Mouse (Mus musculus) c-Kit-positive CD71-negative TER-119-negative erythroid progenitor cells, embryonic 14.5 days (primary cell): ENCODE results near the gene Podnl1.

Experiments used
- DNase-seq: peaks from one replicate; pipeline ENCODE4 v3.0.0-alpha.2; 2013; ENCODE audit warnings: low read depth

The Podnl1 gene

GRCm38 (mm10) chr8:84125656-84126055 is at the start of gene Podnl1:
Gene Podnl1, plus strand, starts transcription at chr8:84125989.
- DNase-seq: no peak

- DNase-seq: no peak
Observed at GRCm38 (mm10) chr8:84076412-84076811, 49.4 kb upstream of the Podnl1 start.

GRCm38 (mm10) chr8:84076849-84077248 is 48.9 kb upstream of the Podnl1 start:
- no peak for DNase-seq

- no peak for DNase-seq
Observed at GRCm38 (mm10) chr8:84079206-84079605, 46.6 kb upstream of the Podnl1 start.

DNA sequence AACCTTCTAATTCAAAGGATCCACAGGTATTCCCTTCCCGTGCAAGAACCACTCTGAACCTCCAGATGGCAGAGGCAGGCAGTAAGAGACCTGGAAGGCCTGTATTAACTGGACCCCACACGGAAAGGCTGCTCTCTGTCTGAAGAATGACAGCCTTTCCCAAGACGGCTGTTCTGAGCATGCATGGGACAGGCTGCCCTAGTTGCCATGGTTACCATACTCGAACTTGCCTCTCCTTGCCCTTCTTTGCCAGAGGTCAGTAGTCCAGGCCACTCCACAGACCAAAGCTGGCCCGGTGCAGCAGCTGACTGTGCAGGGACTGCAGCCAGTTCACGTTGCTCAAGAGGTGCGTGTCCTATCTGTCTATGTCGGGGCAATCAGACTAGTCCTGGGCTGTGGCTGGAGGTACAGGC is 42.0 kb upstream of the Podnl1 start:
- no peak for DNase-seq

DNA sequence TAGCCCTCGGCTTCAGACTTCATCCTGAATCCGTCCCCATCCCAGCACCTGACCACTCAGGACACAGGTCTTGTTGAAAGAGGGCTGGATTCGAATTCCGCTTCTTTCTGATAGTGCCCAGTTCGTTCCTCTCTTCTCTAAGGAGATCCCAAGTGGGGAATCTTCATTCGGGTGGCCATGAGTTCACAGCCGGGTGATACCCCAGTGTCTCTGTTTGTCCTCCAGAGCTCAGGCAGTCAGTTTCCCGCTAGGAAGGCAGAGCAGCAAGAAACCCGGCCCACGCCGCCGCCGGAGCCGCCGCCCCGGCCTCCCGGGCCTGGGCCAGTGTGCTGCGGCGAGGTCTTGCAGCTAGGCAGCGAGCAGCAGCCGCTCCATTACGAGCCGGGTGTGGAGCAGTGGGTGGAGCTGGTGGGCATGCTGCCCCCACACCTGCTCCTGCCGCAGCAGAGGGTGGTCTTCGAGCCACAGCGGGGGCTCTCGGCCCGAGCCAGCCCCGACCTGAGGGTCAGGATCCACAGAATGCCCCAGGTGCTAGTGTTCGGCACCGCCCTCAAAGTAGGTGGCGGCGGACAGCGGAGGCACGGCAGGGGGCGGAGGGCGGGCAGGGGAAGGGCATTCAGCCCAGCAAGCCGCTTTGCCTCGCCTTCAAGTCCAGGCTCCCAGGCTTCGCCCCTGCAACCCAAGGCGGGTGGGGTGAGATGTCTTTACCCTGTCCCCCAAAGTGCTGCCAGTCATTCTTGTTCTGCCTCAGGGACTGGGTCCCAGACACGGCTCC is 41.3 kb upstream of the Podnl1 start:
- no peak for DNase-seq

DNA sequence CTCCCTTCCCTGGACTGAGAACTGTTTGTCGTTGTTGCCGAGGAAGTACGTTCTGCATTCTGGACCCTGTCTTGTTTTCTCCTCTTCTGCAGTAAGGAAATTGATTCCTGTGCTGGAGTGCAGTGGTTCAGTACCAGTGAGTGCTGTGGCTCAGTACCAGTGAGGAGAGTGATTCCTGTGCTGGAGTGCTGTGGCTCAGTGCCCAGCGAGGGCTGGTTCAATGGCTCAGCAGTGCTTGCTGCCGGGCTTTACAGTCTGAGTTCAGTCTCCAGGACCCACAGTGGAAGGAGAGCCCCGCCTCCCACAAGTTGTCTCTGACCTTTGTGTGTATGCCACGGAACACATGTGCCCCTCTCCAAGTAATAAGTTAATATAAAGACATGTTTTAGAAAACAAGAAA is 38.6 kb upstream of the Podnl1 start:
- no peak for DNase-seq

DNA sequence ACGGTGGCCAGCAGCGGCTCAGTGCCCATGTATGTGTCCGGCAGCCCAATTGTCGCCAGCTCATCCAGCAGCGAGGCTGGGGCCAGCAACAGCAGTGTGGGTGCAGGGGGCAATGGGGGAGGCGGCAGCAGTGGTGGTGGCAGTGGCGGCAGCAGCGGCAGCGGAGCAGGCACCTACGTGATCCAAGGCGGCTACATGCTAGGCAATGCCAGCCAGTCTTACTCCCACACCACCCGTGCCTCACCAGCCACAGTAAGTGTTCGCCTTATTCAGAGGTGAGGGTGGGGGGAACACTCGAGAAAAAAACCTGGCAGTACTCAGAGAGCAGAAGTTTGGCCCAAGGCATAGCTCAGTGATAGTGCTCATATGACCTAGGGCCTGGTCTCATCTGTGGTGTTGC is 38.0 kb upstream of the Podnl1 start:
- no peak for DNase-seq

DNA sequence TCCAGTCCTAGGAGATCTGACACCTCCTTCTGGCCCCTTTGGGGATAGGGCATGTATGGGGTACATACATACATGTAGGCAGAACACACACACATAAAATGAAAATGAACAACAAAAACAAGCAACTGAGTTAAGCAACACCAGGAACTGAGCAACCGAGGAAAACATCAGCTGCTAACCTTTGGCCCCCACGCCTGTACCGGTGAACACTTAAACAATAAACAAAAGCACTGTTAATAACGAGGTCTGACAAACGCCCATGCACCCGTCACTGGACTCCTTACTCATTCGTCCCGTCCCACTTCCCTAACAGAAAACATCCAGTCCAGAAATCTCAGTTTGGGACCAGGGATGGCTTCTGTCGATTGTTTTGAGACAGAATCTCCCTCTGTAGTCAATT is 36.5 kb upstream of the Podnl1 start:
- DNase-seq: no peak

DNA sequence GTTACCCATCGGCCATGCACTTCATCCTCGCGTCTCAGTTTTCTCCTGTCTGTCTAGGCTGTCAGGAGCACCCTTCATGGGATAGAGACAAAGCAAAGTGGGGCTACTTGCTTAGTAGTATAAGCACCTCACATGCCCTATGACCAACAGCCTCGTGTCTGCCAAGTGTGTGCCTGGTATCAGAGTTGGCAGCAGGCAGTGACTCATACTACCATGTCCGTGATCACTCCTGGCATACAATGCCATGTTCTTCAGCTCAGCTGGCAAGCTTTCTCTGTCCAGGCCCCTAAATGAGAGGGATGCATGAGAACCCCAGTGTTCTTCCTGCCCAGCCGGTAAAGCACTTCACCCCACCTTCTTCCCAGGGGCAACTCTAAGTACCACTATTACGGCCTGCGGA is 35.2 kb upstream of the Podnl1 start:
- no peak for DNase-seq

- DNase-seq: no peak
Observed at GRCm38 (mm10) chr8:84096061-84096460, 29.7 kb upstream of the Podnl1 start.

DNA sequence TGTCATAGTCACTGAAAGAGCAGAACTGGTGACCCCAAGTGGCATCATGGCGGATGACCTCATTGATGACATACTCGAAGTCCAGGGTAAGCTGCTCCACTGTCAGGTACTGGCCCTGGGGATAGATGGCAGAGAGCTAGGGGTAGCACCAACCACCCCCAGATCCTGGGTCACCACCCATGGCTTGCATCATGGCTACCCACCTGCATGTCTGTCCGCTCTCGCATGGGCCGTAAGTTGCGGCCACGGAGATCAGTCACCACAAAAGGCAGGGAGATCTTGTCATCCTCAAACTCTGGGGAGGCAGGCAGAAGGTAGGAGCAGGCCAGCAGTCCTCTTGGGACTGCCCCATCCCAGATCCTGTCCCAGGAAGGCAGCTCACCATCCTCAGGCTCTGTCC is 27.4 kb upstream of the Podnl1 start:
- no peak for DNase-seq

DNA sequence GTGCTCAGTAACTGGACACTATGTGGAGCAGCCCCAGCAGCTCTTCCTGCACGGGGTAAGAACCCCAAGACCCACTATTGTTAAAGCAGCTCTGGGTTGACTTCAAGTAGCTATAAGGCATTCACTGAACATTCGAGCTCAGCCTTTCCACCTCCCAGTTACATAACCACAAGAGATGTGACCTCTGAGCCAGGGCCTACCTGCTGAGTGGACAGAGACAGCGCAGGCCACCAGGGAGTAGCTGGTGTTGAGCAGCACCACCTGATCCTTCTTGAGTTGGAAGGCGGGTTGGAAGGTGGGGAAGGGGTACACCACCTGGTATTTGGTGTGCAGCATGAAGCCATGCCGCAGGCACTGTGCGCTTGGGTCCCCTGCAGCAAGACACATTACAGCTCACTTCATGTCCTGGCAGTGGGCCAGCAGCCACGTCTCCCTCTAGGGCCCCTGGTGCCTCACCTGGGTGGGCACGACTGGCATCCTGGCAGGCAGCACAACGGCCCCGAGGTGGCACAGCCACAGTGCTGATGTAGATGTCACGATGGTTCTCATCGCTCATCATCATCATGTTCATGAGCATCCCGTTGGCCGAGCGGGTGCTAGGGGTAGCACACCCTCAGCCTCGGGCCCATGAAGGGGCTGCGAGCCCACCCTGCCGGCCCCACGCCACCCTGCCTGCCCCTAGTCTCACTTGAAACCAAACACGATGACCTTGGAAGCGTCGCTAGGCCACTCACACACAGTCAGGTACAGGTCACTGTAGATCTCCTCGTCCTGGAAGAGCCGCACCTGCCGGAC is 24.1 kb upstream of the Podnl1 start:
- no peak for DNase-seq

- no peak for DNase-seq
Observed at GRCm38 (mm10) chr8:84103601-84104000, 22.2 kb upstream of the Podnl1 start.

GRCm38 (mm10) chr8:84104221-84104620 is 21.6 kb upstream of the Podnl1 start:
- peak; percentile 53 for DNase-seq

DNA sequence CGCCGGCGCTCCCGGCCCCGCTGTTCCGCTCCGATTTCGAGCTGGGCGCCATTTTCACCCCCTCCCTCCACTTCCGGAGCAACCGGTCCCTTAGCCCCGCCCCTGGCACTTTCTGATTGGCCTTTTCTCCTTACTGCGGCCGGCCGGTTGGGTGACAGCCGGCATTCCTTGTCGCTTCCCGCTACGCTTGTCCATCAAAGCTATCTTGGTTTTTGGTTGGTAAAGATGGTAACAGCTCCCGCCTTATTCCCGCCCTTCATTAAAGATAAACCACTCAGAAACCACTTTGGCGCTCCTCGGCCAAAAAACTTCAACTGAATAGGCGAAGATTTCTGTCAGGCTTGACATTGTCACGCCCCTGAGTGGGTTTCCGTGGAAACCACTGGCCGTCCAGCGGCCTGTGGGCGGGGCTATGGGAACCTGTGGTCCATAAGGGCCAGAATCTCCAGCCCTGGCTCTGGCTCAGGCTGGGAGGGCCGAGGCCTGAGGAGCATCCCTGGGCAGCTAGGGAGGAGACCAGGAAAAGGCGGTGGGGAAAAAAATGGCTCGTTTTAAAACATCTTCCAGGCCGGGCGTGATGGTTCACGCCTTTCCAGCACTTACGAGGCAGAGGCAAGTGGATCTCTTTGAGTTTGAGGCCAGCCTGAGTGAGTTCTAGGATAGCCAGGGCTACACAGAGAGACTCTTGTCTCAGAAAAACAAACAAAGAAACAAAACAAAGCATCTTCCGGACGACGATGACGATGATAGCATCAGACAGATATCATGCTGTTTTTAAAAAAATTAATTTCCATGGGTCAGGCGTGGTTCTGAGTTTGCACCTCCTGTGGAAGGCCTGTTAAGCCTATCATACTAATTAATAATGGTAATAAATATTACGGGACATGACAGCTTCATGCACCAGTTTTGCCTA is 20.8 kb upstream of the Podnl1 start, which contains the start of gene Dcaf15:
Dcaf15 (minus strand) TSS at position 72 of the 913 bp plus-strand sequence.
- DNase-seq: peak; percentile 99

DNA sequence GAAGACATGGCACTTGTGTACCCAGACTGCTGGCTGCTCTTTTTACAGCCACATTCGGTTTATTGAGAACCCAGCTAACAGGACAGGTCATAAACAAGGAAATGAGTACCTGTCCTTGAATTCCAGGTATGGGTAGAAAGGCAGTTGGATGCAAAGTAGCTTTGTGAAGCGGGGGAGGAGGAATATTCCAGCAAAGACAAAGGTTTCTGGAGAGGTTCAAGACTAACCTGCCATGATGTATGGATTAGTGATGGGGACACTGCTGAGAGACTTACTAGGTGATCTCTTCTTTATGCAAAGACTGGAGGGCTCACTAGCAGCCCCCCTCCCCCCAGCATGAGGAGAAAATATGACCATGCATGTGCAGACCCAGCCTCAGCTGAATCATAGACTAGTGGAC is 20.1 kb upstream of the Podnl1 start:
- no peak for DNase-seq

GRCm38 (mm10) chr8:84106216-84107040 is 19.4 kb upstream of the Podnl1 start:
- no peak for DNase-seq

DNA sequence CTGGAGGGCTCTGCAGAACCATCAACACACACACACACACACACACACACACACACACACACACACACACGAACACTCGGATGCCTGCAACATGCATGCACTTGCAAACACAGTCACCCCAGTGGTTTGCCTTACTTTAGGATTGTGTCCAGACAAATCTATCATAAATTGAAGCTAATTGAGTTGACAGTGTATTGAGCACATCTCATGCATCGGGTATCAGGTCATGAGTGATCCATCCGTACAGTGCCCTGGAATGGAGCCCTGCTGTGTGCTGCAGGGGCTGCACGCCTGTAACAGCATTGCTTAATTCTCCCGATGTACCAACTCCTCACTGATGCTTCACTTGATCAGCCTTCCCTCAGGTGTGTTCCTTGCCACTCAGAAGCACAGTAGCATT is 10.1 kb upstream of the Podnl1 start:
- no peak for DNase-seq

DNA sequence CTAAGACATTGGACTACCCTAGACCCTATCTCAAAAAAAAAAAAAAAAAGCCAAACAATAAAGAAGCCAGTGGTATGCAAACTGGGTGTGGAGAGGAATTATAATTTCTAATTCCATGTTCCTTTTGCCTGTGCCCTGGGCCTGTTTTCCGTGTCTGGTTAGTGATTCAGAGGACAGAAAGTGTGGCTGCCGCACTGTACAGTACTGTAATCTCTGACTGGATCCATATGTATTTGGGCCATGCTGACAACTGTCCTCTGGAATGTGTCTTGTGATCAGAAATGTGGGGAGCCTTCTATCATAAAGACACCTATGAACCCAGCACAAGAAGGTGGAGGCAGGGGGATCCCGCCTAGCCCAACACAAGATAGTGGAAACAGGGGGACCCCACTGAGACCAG is 3.6 kb upstream of the Podnl1 start:
- no peak for DNase-seq

DNA sequence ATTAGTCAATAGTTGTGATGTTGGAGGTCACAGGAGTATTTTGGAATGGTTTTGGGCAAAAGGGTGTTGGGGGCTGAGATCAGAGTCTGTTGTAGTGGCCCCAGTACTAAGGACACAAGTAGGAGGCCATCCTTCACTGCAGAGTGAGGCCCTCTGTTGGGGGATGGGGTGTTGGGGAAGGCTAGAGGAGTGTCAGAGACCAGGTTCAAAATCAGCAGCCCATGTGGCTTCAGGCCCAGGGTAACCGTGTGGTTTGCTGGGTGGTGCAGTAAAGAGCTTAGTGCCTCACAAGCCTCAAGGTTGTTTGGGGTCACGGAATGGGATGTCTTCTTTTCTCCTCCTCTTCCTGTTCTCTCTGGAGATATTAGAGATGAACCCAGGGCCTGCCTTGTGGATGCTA is 953 bp downstream of the Podnl1 start:
- no peak for DNase-seq
